Mouse (Mus musculus) erythroblast, embryonic 14.5 days (primary cell): ENCODE measurements around the gene Oxct2a.
"Not testable (repeated sequence)": the region's sequence is repeated elsewhere in the genome, so short reads cannot be mapped to it uniquely, and the experiment has no call there.

Experiments
- GATA1 ChIP-seq: IDR thresholded peaks from 2 replicates; pipeline ENCODE4 v1.6.1; 2012; ENCODE audit warnings: low read length, inconsistent platforms, mixed read lengths
- TAL1 ChIP-seq: IDR thresholded peaks from 3 replicates; pipeline ENCODE4 v1.6.1; 2012; ENCODE audit warnings: low read length, inconsistent platforms, mixed read lengths

DNA sequence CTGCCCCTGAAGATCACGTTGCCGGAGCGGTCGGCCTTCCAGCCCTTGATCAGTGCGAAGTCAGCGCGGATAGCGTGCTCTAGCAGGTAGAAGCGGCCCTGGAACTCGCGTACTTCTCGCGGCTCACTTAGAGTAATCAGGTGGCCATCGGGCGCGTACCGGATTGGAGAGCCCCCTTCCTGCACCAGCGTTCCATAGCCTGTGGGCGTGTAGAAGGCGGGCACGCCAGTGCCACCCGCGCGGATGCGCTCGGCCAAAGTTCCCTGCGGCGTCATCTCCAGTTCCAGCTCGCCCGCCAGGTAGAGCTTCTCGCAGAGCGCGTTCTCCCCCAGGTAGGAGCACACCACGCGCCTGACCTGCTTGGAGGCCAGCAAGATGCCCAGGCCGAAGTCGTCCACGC lies 524 bp downstream of the Oxct2a start:
- TF ChIP-seq TAL1, GATA1: not testable (repeated sequence)
